Mouse (Mus musculus): ENCODE measurements around the gene Rnf26.

The Rnf26 gene

DNA sequence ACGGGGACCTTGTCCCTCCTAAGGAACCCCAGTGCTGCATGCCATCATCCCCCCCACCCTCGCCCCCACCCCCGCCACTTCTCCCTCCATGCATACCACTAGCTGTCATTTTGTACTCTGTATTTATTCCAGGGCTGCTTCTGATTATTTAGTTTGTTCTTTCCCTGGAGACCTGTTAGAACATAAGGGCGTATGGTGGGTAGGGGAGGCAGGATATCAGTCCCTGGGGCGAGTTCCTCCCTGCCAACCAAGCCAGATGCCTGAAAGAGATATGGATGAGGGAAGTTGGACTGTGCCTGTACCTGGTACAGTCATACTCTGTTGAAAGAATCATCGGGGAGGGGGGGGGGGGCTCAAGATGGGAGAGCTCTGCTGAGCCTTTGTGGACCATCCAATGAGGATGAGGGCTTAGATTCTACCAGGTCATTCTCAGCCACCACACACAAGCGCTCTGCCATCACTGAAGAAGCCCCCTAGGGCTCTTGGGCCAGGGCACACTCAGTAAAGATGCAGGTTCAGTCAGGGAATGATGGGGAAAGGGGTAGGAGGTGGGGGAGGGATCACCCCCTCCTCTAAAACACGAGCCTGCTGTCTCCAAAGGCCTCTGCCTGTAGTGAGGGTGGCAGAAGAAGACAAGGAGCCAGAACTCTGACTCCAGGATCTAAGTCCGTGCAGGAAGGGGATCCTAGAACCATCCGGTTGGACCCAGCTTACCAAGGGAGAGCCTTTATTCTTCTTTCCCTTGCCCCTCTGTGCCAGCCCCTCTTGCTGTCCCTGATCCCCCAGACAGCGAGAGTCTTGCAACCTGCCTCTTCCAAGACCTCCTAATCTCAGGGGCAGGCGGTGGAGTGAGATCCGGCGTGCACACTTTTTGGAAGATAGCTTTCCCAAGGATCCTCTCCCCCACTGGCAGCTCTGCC, 65.5 kb downstream of the Rnf26 start:
- peak in 1 of 2 experiments; percentile 5 for DNase-seq (ENCODE audit: low spot score in 2 of 2)

DNA sequence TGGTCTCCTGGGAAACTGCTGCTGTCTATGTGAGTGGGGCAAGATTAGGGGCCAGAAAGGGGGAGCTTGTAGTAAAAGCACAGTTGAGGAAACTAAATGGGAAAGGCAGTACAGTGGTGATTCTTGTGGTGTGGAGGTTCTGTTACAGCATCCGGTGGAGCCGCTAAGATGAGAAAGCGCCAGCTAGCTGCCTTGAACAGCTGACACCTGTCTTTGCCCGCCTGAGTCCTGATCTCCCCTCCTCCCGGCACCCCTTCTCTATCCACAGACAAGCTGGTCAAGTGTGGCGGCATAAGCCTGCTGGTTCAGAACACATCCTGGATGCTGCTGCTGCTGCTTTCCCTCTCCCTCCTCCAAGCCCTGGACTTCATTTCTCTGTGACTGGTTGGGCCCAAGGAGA, 66.2 kb downstream of the Rnf26 start:
- no peak for DNase-seq (ENCODE audit: low spot score in 2 of 2)

DNA sequence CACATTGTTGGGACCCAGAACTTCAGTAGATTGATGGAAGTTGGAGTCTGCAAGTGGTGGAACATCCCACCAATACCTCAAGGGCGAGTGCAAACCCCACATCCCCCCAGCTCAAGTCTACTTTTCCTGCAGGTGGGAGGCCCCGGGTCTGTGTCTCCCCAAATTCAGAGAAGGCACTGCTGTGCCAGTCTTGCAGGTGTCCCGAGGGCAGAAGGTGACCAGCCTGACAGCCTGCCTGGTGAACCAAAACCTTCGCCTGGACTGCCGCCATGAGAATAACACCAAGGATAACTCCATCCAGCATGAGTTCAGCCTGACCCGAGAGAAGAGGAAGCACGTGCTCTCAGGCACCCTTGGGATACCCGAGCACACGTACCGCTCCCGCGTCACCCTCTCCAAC, 66.9 kb downstream of the Rnf26 start:
- DNase-seq (ENCODE audit: low spot score in 2 of 2), result no peak

DNA sequence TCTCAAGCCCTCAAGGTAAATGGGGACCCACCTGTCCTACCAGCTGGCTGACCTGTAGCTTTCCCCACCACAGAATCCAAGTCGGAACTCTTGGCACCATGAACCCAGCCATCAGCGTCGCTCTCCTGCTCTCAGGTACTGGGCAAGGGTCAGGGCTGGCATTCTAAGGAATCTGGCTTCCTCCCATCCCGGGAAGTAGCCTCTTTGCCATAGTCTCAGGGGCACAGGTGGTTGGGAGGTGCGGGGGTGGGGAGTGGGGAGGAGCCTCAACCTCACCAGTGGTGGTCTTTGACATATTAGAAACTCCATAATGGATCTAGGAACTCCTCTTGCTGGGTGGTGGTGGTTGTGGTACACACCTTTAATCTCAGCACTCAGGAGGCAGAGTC, 67.4 kb downstream of the Rnf26 start:
- no peak for DNase-seq (ENCODE audit: low spot score in 2 of 2)
